Mouse (Mus musculus): ENCODE measurements around the gene Agap1.

Agap1 gene

DNA sequence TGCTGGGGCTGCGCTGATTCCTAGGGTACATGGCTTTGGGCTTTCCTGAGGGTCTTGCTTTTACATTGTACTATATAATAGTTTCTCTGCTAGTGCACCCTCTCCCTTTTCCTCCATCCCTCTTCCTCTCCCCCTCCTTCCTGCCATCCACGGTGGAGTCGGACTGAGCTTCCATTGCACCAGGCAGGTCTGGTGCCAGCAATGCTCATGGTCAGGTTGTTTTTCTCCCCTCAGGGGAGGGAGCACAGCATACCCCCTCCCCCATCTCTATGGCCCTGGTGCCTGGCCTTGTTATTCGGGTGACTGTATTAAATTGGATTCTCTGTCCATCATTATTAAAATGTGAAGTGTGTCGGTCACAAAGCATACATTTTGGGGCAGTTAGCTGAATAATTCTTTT lies 259.1 kb downstream of the Agap1 start:
- no peak for DNase-seq (ENCODE audit: low spot score in 2 of 2)

DNA sequence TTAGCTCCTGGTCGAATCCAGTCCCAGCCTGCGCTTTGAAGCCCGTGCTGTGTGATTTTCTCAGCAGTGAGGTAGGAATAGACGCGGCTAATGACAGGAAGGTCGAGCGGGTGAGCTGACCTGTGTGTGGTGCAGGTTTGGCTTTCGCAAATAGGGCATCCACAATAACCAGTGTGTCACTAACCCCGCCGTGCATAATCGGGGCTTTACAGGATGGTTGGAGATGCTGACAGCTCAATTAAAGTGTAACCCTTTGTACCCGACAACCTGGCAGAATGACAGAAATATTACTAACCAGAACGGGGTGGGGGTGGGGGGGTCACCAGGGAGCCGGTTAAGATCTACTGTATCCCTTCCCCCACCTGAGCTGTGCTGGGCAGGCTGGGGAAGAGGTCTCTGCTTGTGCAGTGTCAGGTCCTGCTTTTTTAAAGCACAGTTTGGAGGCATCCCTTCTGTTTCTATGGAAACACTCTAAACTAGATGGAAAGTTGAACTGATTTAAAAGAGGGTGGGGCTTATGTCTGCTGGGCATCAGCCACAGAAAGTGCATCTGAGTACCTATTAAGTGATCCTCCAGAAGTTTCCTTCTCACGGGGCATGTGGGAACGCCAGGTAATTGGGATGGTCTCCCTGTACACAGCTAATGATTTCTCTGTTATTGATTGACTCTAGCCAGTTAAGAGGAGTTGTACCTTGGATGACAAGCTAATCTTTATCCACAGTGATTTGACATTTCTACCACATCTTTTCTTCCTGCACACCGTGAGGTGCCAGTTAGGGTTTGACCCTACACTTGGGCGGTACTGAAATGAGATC lies 259.8 kb downstream of the Agap1 start:
- DNase-seq (ENCODE audit: low spot score in 2 of 2): no peak

DNA sequence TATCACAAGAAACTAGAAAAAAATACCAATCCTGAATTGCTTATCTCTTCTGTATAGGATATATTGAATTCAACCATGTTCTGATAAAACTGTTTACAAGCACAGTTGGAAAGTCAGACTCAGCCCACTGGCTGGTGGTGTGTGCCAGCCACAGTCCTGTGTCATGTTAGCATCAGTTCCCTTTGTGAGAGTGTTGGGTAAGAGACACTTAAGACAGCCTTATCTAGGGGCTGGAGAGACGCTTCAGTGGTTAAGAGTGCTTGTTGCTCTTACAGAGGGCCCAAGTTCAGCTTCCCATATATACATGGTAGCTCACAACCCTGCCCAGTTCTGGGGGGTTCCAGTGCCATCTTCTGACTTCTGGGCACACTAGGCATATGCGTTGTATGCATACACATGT lies 261.6 kb downstream of the Agap1 start:
- DNase-seq (ENCODE audit: low spot score in 2 of 2): no peak

GRCm38 (mm10) chr1:89717100-89717499 lies 262.5 kb downstream of the Agap1 start:
- no peak for DNase-seq (ENCODE audit: low spot score in 2 of 2)

GRCm38 (mm10) chr1:89718782-89719403 lies 264.3 kb downstream of the Agap1 start:
- no peak for DNase-seq (ENCODE audit: low spot score in 2 of 2)

- DNase-seq (ENCODE audit: low spot score in 2 of 2): no peak
Observed at GRCm38 (mm10) chr1:89724141-89724540, 269.5 kb downstream of the Agap1 start.

GRCm38 (mm10) chr1:89724555-89724954 lies 269.9 kb downstream of the Agap1 start:
- no peak for DNase-seq (ENCODE audit: low spot score in 2 of 2)

- DNase-seq (ENCODE audit: low spot score in 2 of 2): no peak
Observed at GRCm38 (mm10) chr1:89724957-89725356, 270.4 kb downstream of the Agap1 start.

- no peak for DNase-seq (ENCODE audit: low spot score in 2 of 2)
Observed at GRCm38 (mm10) chr1:89728481-89728880, 273.9 kb downstream of the Agap1 start.

DNA sequence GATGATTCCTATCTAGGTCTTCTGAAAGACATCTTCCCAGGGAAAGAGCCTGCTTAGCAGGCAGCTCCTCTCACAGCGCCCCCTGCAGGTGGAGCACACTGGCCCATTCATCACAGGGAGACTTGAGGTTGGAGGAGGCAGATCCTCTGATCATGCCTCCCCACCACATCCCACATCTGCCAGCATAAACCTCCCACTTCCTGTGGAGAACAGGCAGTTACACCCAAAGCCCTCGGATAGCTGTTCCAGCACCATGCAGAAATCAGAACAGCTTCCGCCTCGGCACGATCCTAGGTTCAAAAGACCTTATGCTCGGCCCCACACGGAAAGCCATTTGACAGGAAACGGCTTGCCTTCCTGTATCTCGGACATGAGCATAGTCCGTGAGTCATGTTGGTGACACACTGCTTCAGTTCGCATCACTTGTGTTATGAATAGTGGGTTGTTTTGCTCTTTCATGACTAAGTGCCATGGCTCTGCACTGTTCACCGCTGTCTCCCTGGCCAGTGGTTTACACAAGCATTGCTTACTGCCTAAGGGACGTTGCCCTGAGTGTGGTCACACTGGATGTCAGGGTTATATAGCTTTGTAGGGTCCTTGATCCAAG lies 276.1 kb downstream of the Agap1 start:
- DNase-seq (ENCODE audit: low spot score in 2 of 2): peak in 1 of 2 experiments; percentile 17

- no peak for DNase-seq (ENCODE audit: low spot score in 2 of 2)
Observed at GRCm38 (mm10) chr1:89734368-89734767, 279.8 kb downstream of the Agap1 start.

- DNase-seq (ENCODE audit: low spot score in 2 of 2): no peak
Observed at GRCm38 (mm10) chr1:89735146-89735545, 280.5 kb downstream of the Agap1 start.

DNA sequence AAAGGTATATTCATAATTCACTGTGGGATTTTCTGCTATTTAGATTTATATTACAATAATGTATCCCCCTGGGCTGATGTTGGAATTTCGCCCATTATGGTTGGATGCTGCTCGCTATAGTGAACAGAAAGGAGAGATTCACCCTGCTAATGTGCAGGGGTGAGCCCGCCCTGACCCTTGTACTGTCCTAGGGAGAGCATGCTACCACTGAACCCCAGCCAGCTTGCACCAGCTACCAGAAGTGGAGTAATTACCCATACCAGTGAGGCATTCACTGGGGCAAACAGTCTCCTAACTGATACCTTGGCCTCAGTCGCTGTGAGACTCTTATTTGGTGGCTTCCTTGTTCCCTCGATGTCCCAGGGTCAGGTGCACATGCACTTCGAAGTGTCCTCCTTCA lies 281.4 kb downstream of the Agap1 start:
- no peak for DNase-seq (ENCODE audit: low spot score in 2 of 2)

DNA sequence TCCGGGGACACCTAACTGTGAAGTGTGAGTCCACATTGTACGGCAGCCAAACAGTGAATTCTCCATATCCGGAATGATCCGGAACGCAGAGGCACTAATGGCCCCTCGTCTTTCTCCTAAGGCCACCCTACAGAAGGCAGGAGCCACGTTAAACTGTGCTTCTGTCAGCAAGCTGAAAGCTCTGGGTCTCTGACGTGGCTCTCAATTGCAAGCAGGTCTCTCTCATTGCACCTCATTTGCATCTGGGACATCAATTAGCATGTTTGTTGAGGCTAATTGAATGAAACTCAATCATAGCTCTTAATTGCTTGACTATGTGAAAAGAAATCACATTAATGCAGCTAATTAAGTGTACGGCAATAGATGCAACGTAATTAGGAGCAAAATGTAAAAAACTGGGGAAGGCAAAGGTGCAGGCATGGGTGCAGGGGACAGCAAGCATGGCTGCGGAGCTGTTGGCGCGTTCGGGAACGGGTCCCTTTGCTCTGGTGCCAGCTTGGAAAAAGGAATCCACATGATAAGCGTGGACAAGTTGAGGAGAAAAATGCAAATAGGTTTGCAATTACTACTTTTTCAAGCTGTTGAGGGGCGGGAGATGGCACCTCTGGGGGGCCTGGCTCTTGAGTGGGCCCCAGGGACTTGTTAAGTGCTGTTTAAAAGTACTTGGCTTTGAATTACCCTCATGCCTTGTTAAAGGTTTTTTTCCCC lies 284.6 kb downstream of the Agap1 start:
- no peak for DNase-seq (ENCODE audit: low spot score in 2 of 2)

DNA sequence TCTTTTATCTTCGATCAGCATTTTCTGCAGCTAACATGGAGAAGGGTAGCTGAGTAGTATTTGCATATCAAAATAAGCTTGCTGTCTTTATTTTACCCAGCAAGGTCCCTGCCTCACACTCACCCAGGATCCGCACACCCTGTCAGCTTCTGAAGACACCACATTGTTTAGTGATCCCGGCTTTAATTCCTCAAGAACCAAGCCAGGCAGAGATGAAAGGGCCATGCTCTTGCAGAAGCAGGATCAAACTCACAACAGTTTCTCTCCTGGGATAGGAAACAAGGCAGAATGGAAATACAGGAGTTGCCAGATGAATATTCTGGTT lies 285.1 kb downstream of the Agap1 start:
- DNase-seq (ENCODE audit: low spot score in 2 of 2): no peak

GRCm38 (mm10) chr1:89742359-89742758 lies 287.8 kb downstream of the Agap1 start:
- no peak for DNase-seq (ENCODE audit: low spot score in 2 of 2)

DNA sequence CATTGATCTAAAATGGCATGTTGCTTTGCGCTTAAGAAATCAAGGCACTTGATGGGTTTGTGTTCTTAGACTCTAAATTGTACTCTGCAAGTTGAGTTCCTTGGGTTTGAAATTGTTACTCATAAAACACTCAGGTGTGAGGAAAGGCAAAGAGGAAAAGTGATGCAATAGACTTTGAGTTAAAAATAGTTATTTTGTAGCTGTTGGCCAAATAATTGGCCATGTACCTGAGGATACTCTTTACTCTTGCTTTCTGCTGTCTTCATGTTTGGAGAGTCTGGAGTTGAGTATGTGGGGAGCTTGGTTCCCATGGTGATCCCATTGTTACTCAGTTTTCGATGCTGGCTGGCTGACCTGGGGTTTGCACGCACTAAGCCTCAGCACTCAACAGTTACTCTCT lies 291.6 kb downstream of the Agap1 start:
- DNase-seq (ENCODE audit: low spot score in 2 of 2): no peak

- DNase-seq (ENCODE audit: low spot score in 2 of 2): no peak
Observed at GRCm38 (mm10) chr1:89749666-89750065, 295.1 kb downstream of the Agap1 start.

- DNase-seq (ENCODE audit: low spot score in 2 of 2): no peak
Observed at GRCm38 (mm10) chr1:89750495-89750894, 295.9 kb downstream of the Agap1 start.

DNA sequence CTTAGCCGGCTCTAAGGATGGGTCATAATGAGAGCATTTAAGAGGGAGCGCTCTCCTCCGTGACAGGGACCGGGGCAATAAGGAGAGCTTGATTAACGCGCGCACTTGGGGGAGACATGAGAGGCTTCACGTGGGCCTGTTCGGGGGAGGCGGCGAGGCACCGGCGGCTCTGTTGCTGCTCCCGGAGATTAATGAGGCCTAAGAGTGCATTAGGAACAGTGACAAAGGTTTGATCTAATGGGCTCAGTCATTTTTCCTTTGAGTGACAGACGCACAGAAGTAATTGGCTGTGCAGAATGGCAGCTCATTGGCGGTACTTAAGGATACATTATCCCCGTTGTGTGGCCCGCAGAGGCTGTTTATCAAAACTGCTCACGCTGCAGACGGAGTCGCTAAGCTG lies 296.3 kb downstream of the Agap1 start:
- DNase-seq (ENCODE audit: low spot score in 2 of 2): no peak

DNA sequence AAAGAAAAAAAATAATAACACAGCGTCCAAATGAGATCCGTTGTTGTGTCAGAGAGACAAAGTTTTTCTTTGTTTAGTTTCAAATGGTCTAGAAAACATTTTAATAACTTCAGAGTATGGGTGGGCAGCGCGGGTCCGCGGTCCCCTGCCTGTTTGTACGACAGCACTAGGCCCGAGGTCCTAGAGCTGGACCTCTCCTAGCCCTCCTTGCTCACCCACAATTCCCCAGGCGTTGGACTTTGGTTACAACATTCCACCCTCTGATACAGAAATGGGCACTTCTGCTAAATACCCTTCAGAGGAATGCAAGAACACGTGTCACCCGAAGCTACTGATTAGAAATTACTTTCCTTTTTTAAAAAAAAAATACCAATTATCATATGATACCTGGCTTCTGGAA lies 296.7 kb downstream of the Agap1 start:
- no peak for DNase-seq (ENCODE audit: low spot score in 2 of 2)

DNA sequence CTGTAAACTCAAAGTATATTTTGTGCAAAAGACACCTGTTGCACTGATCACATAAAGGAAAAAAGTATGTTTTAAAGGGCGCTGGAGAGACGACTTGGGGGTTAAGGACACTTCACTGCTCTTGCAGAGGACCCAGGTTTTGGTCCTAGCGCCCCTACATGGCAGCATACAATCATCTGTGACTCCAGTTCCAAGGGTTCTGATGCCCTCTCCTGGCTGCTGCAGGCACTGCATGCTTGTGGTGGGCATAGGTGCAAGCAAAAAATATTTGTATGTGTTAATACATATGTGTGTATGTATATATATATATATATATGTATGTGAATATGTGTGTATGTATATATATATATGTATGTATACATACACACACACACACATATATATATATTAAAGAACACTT lies 298.1 kb downstream of the Agap1 start:
- no peak for DNase-seq (ENCODE audit: low spot score in 2 of 2)

DNA sequence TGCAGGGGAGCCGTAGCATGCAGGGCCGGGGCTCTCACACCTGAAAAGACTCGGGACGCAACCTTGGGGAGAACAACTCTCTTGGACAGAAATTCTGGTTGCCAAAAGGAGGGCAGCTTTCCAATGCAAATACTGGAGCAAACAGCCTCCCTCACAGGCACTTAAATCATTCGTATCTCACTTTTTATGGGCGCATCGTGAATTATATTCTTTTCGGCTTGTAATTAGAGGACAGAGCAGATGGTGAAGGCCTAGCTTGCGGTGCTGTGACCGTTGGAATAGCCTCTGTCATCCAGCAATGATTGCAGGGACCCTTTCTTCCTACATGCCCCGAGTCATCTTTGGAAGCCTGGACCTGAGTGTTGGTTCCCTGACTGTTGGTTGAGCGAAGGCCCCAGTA lies 300.8 kb downstream of the Agap1 start:
- DNase-seq (ENCODE audit: low spot score in 2 of 2): no peak
